Mouse (Mus musculus) erythroblast, embryonic 14.5 days (primary cell): ENCODE data around the gene Crabp2.

Experiments used
- GATA1 ChIP-seq: IDR thresholded peaks from 2 replicates; pipeline ENCODE4 v1.6.1; 2012; ENCODE audit warnings: low read length, inconsistent platforms, mixed read lengths
- TAL1 ChIP-seq: IDR thresholded peaks from 3 replicates; pipeline ENCODE4 v1.6.1; 2012; ENCODE audit warnings: low read length, inconsistent platforms, mixed read lengths

- TF ChIP-seq GATA1 (no peak), TAL1 (no peak)
Observed at GRCm38 (mm10) chr3:87970939-87971488, 22.5 kb downstream of the Crabp2 start, which contains the start of gene Nes.
